Mouse (Mus musculus) frontal cortex, postnatal 10 days (tissue): Measurements from ENCODE around the gene Mfsd8.
"Not testable (repeated sequence)": the region's sequence is repeated elsewhere in the genome, so short reads cannot be mapped to it uniquely, and the experiment has no call there.

Experiments used
- DNase-seq, 2 experiments: peaks; one replicate each; pipeline ENCODE4 v3.0.0; 2022; ENCODE audit warnings: low spot score in 2 of 2, mixed read lengths in 1 of 2

Gene Mfsd8

DNA sequence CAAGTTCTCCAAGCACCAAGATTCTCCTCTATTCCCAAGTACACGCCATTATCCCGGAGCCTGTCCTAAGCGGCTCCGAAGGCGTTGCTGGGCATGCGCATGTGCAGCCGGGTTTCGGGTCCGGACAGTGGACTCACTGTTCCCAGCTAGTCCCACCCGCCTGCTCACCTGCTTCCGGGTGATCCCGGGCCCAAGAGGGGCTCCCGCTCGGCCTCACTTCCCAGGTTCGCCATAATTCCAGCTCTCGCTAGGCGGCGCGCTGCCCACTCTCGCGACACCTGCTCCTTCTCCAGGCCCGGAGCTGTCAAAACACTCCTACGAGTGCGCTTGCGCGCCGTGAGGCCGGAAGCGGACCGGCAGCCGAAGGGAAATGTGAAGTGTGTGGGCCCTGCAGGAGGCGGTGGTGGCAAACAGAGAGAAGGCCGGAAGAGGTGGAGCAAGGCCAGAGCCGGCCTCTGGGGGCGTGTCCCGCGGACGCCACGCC lies at the start of gene Mfsd8:
Gene Mfsd8 (minus strand): TSS at position 414 of the 484 bp plus-strand sequence.
- DNase-seq = peak; percentile 94 to 97

DNA sequence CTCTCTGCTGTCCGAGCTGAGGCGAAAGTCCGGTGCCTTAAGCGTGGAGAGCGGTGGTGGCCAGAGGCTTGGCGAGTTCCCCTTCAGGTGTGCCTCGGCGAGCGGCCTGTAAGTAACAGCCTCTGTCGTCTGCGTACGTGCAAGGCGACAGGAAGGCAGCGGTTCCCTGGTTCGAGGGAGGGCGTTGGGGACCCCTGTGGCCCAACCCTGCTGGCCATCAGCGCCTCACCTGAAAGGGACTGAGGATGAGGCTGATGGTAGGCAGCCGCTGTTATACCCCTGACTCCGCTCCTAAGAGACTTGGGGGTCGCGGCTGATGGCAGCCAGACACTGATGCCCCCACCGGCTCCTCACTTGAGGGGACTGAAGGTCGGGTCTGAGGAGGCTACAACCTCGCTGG lies 47.6 kb upstream of the Mfsd8 start:
- peak; percentile 19 to 33 for DNase-seq

DNA sequence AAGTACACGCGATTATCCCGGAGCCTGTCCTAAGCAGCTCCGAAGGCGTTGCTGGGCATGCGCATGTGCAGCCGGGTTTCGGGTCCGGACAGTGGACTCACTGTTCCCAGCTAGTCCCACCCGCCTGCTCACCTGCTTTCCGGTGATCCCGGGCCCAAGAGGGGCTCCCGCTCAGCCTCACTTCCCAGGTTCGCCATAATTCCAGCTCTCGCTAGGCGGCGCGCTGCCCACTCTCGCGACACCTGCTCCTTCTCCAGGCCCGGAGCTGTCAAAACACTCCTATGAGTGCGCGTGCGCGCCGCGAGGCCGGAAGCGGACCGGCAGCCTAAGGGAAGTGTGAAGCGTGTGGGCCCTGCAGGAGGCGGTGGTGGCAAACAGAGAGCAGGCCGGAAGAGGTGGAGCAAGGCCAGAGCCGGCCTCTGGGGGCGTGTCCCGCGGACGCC lies 47.2 kb upstream of the Mfsd8 start:
- peak; percentile 98 to 99 for DNase-seq

DNA sequence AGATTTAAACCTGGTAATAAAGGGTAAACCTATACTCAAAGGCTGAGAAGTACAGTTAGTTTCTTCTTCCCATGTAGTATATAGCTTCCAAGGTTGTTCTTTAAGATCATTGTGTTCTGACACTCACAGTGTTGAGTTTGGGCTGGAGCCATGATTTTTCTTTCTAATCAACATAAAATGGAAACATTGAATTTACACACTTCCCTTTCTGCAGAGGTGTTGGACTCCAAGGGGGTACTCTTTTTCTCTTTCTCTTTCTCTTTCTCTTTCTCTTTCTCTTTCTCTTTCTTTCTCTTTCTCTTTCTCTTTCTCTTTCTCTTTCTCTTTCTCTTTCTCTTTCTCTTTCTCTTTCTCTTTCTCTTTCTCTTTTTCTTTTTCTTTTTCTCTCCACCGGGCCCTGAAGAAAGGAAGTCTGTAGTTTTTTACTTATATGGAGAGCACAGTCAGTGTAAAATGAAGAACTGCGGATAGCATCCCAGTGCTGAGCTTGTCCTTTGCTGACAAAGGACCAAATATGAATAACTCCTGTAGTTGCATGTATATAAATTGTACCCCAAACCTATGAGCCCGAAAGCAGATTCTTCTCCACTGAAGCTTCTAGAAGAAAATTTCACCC lies 6.5 kb upstream of the Mfsd8 start:
- not testable (repeated sequence) for DNase-seq

DNA sequence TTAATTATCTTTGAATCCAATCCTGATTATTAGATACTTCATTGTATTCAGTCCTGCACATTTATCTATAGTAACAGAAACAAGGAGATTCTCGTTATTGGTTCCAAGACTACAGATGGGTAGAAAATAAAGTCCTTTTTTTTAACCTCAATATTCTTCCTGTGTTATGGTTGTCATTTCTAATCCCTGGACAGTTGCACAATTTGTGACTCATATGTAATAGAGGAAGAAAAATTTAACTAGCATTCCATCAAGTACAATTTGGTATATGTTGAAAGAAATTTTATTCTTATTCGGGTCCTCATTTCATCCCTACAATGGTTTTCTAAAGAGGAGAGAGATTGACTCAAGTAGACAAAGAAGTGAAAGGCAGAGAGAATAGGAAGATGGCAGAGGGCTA lies 1.2 kb upstream of the Mfsd8 start:
- not testable (repeated sequence) for DNase-seq

DNA sequence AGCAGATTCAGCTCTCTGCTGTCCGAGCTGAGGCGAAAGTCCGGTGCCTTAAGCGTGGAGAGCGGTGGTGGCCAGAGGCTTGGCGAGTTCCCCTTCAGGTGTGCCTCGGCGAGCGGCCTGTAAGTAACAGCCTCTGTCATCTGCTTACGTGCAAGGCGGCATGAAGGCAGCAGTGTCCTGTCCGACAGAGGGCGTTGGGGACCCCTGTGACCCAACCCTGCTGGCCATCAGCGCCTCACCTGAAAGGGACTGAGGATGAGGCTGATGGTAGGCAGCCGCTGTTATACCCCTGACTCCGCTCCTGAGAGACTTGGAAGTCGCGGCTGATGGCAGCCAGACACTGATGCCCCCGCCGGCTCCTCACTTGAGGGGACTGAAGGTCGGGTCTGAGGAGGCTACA lies 332 bp upstream of the Mfsd8 start:
- peak in 1 of 2 experiments; percentile 61 for DNase-seq

DNA sequence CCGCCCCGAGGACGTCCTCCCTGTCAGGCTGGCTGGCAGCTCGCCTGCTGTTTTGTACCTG lies 101 bp upstream of the Mfsd8 start, which contains the start of gene Abhd18:
Gene Abhd18 (plus strand): TSS at position 14 of the 61 bp plus-strand sequence.
- not testable (repeated sequence) for DNase-seq

DNA sequence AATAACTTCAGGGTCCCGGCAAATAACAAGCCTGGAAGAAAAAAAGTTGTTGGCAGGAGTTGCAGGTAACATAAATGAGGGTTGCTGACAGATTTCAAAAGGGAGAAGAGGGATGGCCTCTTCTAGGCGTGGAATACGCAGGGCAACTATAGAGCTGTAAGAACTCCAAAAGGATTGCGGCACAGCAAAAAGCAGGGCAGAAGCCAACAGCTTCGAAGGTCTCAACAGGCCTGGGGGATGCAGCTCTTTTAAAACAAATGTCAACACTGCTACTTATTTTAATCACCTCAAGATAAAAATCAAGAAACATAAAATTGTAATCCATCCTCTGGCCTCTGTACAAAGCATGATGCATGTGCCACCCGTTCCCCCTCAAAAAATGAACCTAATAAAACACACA lies 1.2 kb downstream of the Mfsd8 start:
- DNase-seq = not testable (repeated sequence)

DNA sequence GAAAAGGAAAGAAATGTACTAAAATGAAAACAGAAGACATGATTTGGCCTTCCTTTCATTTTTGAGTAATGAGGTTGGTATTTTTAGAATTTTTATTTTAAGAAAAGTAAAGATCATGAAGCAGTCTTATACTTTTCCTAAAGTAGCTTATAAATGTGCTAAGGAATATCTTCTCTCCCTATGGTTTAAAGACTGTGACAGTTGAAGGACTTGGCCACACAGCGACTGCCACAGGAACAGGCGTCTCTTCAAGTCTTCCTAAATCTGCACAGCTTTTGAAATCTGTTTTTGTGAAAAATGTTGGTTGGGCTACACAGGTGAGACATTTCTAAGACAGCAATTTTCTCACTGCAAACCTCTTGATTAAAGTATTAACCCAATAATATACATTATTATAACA lies 33.4 kb downstream of the Mfsd8 start:
- no peak for DNase-seq

DNA sequence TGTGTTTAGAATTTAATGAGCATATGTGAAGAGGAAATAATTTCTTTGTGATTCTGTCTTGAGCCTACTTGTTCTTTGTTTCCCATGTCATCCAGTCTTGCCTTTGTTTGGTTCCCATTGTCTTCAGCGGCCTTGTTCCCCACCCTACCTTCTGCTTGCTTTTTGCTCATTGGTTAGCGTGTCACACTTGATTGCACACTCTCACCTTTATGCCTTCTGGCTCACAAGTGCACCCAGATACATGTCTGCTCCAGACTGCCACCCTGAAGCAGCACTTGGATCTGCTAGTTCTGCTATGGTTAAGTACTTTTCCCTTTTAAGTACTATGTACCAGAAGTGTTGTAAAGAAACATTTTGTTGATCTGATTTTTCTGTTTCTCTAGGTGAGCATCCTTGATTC lies 36.8 kb downstream of the Mfsd8 start:
- DNase-seq = no peak

DNA sequence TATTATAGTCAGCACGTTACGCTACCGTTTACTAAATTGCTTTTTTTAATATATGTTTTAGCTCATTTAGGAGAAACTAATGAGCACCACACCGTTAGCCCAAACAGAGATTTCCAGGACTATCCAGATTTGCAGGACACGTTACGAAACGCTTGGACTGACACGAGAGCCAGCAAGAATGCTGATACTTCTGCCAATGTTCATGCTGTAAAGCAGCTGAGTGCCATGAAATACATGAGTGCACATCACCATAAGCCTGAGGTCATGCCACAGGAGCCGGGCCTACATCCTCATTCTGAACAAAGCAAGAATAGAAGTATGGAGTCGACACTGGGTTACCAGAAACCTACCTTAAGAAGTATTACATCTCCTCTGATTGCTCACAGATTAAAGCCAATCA lies 38.0 kb downstream of the Mfsd8 start:
- DNase-seq = no peak

DNA sequence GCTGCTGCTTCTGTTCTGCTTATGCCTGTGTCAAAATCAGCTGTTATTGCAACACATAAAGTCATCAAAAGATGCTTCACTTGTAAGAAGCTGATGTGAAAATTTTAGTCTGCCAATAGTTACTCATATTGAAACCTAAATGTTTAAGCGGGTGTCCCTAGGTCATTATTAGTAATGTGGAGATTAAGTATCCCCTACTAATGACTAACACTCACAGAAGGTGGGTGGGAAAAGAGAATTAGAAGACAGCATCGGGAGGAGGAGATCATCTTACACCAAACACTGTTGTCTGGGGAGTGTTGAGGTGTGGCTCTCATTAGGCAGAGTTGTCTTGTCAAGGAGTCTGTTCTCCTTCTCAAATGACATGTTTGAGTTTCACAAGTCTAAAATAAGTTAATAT lies 39.8 kb downstream of the Mfsd8 start:
- DNase-seq = no peak

DNA sequence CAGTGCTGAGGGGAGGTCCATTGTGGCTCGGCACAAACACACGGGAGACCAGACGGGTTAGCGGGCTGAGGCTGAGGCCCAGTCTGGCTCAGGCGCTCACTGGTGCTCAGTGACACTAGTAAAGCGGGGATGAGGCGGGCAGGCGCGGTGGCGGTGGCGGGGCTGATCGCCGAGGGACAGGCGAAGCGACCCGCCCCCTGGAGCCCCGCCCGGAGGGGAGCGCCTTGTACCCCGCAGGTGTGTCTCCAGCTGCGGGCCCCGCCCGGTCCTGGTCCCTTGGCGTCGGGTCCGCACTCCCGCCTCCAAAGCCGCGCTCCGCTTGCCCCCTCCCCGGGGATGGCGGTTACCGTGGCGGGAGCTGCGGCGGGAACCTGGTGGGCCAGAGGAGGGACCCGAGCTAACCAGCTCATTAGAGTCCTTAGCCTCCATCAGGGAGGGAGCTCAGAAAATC lies 46.3 kb downstream of the Mfsd8 start:
- peak; percentile 26 to 41 for DNase-seq

DNA sequence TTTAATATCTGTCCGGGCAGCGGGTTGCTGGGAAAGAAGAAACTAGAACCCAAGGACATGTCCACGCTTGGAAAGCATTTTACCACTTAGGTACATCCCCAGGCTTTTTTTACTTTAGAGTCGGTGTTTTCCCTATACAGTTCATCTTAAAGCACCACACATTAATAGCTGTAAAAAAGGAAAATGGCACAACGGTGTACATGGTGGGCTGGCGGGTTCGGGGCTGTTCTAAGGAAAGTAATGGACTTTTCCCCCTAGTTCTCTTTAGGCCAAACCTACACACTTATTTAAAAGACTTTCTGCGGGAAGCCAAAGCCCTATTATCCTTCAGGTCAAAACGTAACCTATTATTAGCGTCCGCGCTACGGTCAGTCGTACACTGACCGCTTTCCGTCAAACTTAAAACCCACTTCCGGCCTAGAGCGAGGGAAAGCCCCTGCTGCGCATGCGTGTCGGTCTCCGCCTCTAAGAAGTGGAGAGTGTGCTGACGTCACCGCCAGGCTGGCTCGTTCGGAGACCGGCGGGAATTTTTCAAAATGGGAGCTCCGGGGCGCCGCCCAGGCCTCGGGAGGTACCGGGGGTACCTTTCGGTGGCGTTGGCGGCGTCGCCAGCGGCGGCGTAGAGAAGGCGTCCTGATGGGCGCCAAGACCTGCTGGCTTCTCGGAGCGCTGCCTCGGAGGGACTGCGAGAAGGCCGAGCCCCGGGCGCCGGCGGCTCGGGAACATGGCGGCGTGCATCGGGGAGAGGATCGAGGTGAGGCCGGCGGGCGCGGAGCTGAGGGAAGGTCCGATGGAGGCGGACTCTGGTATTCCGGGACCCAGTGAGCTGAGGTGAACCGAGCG lies 46.9 kb downstream of the Mfsd8 start, which contains the start of gene Plk4:
Gene Plk4 (plus strand): TSS at position 490 of the 843 bp plus-strand sequence.
- peak; percentile 90 to 96 for DNase-seq

DNA sequence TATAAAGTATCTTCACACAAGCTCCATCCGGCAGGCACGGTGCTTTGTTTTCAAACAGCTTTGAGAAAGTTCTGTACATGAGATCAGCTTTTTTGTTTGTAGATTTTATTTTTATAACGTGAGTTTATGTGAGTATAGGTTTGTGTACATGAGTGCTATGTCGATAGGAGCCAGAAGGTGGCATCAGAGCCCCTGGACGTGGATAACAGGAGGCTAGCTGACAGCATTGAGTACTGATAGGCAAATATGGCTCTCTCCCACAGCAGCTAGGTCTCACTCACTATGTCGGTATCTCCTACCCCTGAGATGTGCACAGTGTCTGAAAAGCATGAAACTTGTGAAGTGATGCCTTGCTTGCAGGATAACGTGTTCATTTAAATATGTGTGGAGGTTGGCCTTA lies 48.2 kb downstream of the Mfsd8 start:
- DNase-seq = peak; percentile 19 to 24

DNA sequence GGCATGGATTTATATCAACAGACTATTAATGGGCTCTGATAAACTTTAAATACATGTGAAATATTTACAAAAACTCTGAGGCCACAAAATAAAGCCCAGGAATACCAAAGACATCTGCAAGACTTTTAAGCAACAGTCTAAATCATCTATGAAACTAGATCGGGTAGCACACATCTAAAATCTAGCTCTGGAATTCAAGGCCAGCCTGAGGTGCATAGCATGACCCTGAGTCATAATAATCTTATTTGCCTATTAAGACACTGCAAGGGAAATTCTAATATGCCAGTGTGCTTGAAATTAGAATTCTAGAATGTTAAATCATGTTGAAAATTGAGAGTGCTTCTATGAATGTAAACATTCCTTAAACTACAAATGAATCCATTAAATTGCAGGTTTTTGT lies 48.6 kb downstream of the Mfsd8 start:
- no peak for DNase-seq

DNA sequence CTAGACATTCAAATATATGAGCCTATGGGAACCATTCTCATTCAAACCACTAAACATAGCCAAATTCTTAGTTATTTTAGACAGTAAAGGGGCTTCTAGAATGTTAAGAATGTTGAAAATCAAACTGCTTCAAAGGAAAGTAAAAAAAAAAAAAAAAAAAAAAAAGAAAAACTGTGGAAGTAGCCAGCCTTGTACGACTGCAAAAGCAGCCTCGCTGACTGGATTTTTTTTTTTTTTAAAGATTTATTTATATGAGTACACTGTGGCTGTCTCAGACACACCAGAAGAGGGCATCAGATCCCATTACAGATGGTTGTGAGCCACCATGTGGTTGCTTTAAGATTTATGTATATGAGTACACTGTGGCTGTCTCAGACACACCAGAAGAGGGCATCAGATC lies 52.9 kb downstream of the Mfsd8 start:
- no peak for DNase-seq
